Mouse (Mus musculus) embryonic facial prominence, embryonic 14.5 days (tissue): ENCODE data around the gene Armc3. TPM values are rescaled to one million over a fixed set of nuclear protein-coding genes. Genes with fewer than 3 reads are reported as not detected.

Experiments used
- ATAC-seq: fragments of 200-750 bp; cut with Nextera tagmentation; 2 replicates; pipeline ENCODE4 v1.8.0; 2017; ENCODE audit warnings: low read depth, moderate number of reproducible peaks, moderate TSS enrichment
- DNase-seq: peaks from one replicate; pipeline ENCODE4 v3.0.0-alpha.2; 2015; ENCODE audit warnings: low spot score
- H3K27ac ChIP-seq: fragments of 300-500 bp; sonication (generic); replicated peaks from 2 replicates; pipeline ENCODE4 v1.5.1; 2014; ENCODE audit warnings: low read depth, mild to moderate bottlenecking, low read length, moderate library complexity
- H3K27me3 ChIP-seq: fragments of 300-500 bp; sonication (generic); replicated peaks from 2 replicates; pipeline ENCODE4 v1.6.1; 2014; ENCODE audit warnings: low read length; ENCODE audit not compliant: control insufficient read depth, insufficient read depth
- H3K36me3 ChIP-seq: fragments of 300-500 bp; sonication (generic); 2 replicates; pipeline ENCODE4 v1.6.1; 2014; ENCODE audit warnings: low read length, mixed read lengths; ENCODE audit not compliant: control insufficient read depth, insufficient read depth
- H3K4me1 ChIP-seq: fragments of 300-500 bp; sonication (generic); 2 replicates; pipeline ENCODE4 v1.6.1; 2014; ENCODE audit warnings: antibody characterized with exemption, low read length; ENCODE audit not compliant: control insufficient read depth, insufficient read depth
- H3K4me2 ChIP-seq: fragments of 300-500 bp; sonication (generic); 2 replicates; pipeline ENCODE4 v1.6.1; 2014; ENCODE audit warnings: low read depth, mild to moderate bottlenecking, low read length, moderate library complexity, mixed read lengths
- H3K4me3 ChIP-seq: fragments of 300-500 bp; sonication (generic); 2 replicates; pipeline ENCODE4 v1.5.1; 2014; ENCODE audit warnings: low read depth, mild to moderate bottlenecking, low read length
- H3K9ac ChIP-seq: fragments of 300-500 bp; sonication (generic); 2 replicates; pipeline ENCODE4 v1.6.1; 2014; ENCODE audit warnings: low read depth, mild to moderate bottlenecking, low read length, moderate library complexity, mixed read lengths
- H3K9me3 ChIP-seq: fragments of 300-500 bp; sonication (generic); 2 replicates; pipeline ENCODE4 v1.6.1; 2016; ENCODE audit warnings: low read length; ENCODE audit not compliant: control insufficient read depth
- WGBS: fragments of 180-500 bp; shearing (Covaris S2); extraction: QIAGEN DNeasy Blood & Tissue Kit; methylation state at CpG from one replicate; pipeline ENCODE4 v1.1.7; 2014; 5-methylcytosine and 5-hydroxymethylcytosine counted together
- polyA plus RNA-seq: library from polyadenylated mRNA; unstranded; fragments of >200 nt; fragmentation: Nextera tagmentation; extraction: Ambion mirVana; gene quantifications from 2 replicates; pipeline ENCODE4 v1.2.1, GENCODE M21; 2014

The Armc3 gene
- polyA plus RNA-seq, 1 experiment from 2014 or later = 1.8 TPM

DNA sequence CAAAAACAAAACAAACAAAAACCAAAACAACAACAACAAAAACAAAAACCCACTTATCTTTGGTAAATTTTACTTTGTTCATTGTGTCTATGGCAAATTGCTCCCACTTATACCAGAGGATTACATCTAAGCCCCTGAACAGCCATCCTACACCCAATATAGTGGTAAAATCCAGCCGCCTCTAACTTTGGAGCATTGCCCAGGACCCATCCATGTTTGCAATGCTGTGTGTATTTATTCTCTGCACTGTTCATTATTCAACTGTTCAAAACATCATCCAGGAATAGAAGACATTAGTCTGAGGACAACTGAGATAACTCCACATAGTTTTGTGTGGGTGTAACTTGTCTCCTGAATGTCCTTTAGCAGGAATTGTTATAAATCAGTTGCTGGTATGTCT is 1.0 kb downstream of the Armc3 start:
- ATAC-seq (no peak), DNase-seq (no peak)
- Histone ChIP-seq H3K4me2 (no peak overlapping the region), H3K9me3 (no peaks in the 10 kb centered on the region), H3K36me3 (no peaks in the 10 kb centered on the region), H3K27ac (no peak overlapping the region), H3K9ac (no peak overlapping the region), H3K4me3 (no peak overlapping the region), H3K27me3 (no peaks in the 10 kb centered on the region), H3K4me1 (no peaks in the 10 kb centered on the region)
- 82% methylated on average over 1 of the region's 1 CpGs for WGBS

DNA sequence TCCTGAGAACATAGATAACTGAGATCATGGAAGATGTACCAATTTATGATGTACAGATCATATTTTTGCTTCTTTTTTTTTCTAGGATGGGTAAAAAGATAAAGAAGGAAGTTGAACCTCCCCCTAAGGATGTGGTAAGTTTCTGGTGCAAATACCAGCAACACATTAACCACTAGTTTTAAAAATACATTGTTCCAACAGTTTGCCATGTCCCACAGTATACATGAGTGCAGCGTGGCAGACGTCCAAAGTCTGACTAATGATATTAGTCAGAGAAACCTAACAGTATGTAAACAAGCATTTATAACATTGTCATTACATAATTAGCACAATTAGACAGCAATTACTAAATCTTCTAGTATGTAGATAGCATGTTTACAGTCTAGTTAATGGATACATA is 2.6 kb downstream of the Armc3 start:
- ATAC-seq (no peak), DNase-seq (no peak)
- Histone ChIP-seq H3K4me1 (no peaks in the 10 kb centered on the region), H3K36me3 (no peaks in the 10 kb centered on the region), H3K27me3 (no peaks in the 10 kb centered on the region), H3K27ac (no peak overlapping the region), H3K4me2 (no peak overlapping the region), H3K9ac (no peak overlapping the region), H3K4me3 (no peak overlapping the region), H3K9me3 (no peaks in the 10 kb centered on the region)
- whole genome bisulfite sequencing = 78% methylated on average over 2 of the region's 2 CpGs

DNA sequence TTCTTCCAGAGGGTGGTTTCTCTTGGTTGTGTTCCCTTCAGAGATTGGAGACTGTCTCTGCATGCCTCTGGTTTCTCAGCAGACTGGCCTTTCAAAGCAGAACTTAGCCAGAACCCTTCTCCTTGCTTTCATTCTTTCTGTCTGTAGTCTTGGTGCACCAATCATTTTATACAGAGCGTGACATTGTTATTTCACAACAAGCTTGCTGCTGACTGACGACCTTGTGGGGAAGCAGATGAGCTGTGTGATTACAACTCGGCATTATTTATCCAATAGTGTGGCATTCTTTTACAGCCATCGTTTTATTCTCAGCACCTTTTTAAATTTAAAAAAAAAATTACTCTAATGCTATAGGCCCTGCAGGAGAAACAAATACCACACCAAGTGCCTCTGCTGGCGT is 35.2 kb downstream of the Armc3 start:
- WGBS = 79% methylated on average over 5 of the region's 5 CpGs
- no peak overlapping the region for H3K27ac ChIP-seq
- H3K36me3 ChIP-seq = no peaks in the 10 kb centered on the region
- no peak for ATAC-seq
- no peak for DNase-seq
- no peak overlapping the region for H3K9ac ChIP-seq
- no peak overlapping the region for H3K4me3 ChIP-seq
- H3K4me2 ChIP-seq = no peak overlapping the region
- no peaks in the 10 kb centered on the region for H3K9me3 ChIP-seq
- H3K27me3 ChIP-seq = no peaks in the 10 kb centered on the region
- no peaks in the 10 kb centered on the region for H3K4me1 ChIP-seq

DNA sequence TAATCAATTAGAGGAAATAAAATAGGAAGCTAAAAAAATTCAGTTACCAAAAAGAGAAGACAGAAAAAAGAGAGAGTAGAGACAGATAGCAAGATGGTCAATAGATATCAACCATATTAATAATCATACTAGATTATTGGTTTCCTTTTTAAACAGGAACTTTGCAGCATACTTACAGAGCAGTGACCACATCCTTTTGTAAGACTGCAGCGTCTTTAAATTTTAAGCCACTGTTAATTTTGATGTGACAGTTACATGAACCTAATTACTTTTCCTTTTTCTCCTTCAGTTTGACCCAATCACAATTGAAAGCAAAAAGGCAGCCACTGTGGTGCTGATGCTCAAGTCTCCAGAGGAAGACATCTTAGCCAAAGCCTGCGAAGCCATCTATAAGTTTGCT is 36.1 kb downstream of the Armc3 start:
- H3K9me3 ChIP-seq = no peaks in the 10 kb centered on the region
- H3K36me3 ChIP-seq = no peaks in the 10 kb centered on the region
- ATAC-seq (no peak), DNase-seq (no peak)
- H3K4me3 ChIP-seq = no peak overlapping the region
- H3K4me2 ChIP-seq = no peak overlapping the region
- H3K27me3 ChIP-seq = no peaks in the 10 kb centered on the region
- H3K9ac ChIP-seq = no peak overlapping the region
- no peak overlapping the region for H3K27ac ChIP-seq
- H3K4me1 ChIP-seq = no peaks in the 10 kb centered on the region
- 90% methylated on average over 2 of the region's 2 CpGs for WGBS

DNA sequence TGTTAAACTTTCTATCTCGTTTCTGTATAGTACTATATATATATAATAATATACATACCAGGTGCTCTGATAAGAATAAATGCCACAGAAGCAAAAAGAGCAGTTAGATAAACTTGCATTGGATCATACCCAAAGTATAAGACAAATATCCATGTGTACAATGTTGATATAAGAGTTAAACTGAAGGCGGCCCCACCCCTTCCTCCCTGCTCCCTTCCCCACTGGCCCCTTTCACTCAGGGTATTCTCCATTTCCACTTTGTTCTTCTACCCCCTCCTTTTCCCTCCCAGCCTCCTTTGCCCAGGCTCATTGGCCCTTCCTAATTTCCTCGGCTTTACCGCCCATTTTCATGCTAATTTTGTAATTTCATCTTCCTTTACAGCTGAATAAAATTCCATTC is 36.5 kb downstream of the Armc3 start:
- no peak for ATAC-seq
- Histone ChIP-seq H3K4me2 (no peak overlapping the region), H3K9ac (no peak overlapping the region), H3K9me3 (no peaks in the 10 kb centered on the region), H3K36me3 (no peaks in the 10 kb centered on the region), H3K4me3 (no peak overlapping the region), H3K27me3 (no peaks in the 10 kb centered on the region), H3K4me1 (no peaks in the 10 kb centered on the region), H3K27ac (no peak overlapping the region)
- DNase-seq = no peak
- WGBS = 76% methylated on average over 4 of the region's 4 CpGs

DNA sequence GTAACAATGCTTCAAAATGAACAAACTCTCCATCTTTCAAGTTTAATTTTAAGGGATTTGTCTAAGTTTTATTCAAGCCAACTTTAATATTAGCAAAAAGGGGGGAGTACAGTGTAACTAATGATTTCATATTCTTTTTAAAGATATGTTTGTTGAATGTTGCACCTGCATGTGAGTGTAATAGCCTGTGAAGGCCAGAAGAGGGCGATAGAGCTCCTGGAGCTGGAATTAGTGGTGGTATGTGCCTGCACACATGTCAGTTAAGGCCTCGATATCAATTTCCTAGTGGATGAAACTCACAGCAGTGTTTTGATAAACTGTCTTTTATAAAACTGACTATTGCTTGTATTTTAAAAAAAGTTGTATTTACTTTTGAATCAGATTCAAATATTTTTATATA is 39.7 kb downstream of the Armc3 start:
- no peaks in the 10 kb centered on the region for H3K27me3 ChIP-seq
- no peak overlapping the region for H3K9ac ChIP-seq
- no peak overlapping the region for H3K4me2 ChIP-seq
- no peaks in the 10 kb centered on the region for H3K36me3 ChIP-seq
- ATAC-seq = no peak
- DNase-seq = no peak
- 69% methylated on average over 2 of the region's 2 CpGs for WGBS
- H3K4me3 ChIP-seq = no peak overlapping the region
- H3K4me1 ChIP-seq = no peaks in the 10 kb centered on the region
- no peaks in the 10 kb centered on the region for H3K9me3 ChIP-seq
- H3K27ac ChIP-seq = no peak overlapping the region

DNA sequence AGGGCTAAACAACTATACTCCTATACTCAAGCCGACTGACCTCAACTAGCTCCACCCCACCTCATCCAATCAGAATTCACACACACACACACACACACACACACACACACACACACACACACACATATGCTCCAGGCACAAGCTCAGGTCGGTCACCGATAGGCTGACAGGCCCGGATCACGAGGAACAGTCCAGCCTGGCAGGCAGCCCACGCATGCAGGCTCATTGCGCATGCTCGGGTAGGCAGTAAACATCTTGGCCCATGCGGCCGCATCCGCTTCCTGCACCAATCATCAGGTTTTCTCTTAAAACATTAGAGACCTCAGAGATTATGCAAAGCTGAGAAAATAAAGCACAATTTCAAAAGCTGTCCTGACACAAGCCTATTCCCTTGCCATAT is 50.5 kb downstream of the Armc3 start:
- no peak overlapping the region for H3K4me3 ChIP-seq
- H3K27ac ChIP-seq = no peak overlapping the region
- H3K9me3 ChIP-seq = 0 out of 2 replicates have a peak, but pooled peaks cover 6% of the 10 kb centered on the region
- H3K27me3 ChIP-seq = no peaks in the 10 kb centered on the region
- H3K9ac ChIP-seq = no peak overlapping the region
- DNase-seq (no peak), ATAC-seq (no peak)
- no peaks in the 10 kb centered on the region for H3K4me1 ChIP-seq
- 86% methylated on average over 11 of the region's 11 CpGs for WGBS
- no peak overlapping the region for H3K4me2 ChIP-seq
- H3K36me3 ChIP-seq = no peaks in the 10 kb centered on the region

DNA sequence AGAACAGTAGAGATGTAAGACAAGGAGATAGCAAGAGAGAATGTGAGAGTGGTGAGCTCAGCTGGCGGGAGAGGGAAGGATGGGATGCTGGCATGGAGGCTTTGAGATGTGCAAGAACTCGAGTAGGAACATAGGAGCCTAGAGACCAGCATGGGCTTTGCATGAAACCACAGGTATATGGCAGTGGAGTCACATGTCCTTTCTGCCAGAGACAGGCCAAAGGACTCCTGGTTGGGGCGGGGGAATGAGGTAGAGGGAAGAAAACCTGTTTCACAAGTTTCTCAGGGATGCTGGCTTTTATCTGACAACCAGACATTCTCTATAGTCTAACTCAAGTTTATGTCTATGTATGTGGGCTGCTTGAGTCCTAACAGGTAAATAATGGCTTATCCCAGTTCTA is 55.9 kb downstream of the Armc3 start:
- Histone ChIP-seq H3K27me3 (no peaks in the 10 kb centered on the region), H3K9ac (no peak overlapping the region), H3K4me2 (no peak overlapping the region), H3K9me3 (0 out of 2 replicates have a peak, but pooled peaks cover 6% of the 10 kb centered on the region), H3K4me1 (no peaks in the 10 kb centered on the region), H3K27ac (no peak overlapping the region), H3K36me3 (no peaks in the 10 kb centered on the region), H3K4me3 (no peak overlapping the region)
- WGBS = 66% methylated on average over 3 of the region's 3 CpGs
- DNase-seq (peak; percentile 35), ATAC-seq (no peak)

DNA sequence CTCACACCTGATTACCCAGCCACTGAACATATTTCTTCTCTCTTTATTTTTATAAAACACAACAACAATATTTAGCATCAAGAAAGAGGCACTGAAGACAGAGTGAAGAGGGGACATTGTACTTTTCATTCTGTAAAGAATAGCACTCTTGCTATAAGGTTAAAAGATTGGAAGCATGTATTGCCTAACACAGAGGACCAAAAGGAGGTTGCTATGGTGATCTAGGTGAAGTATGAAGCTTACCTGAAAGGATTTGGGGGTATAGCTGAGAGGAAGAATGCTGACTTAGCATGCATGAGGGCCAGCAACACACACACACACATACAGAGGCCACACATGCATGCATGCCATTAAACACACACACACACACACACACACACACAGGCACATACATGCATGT is 58.2 kb downstream of the Armc3 start:
- Histone ChIP-seq H3K4me3 (no peak overlapping the region), H3K9ac (no peak overlapping the region), H3K27me3 (no peaks in the 10 kb centered on the region), H3K4me2 (no peak overlapping the region), H3K9me3 (0 out of 2 replicates have a peak, but pooled peaks cover 6% of the 10 kb centered on the region), H3K4me1 (no peaks in the 10 kb centered on the region), H3K27ac (no peak overlapping the region), H3K36me3 (no peaks in the 10 kb centered on the region)
- ATAC-seq (no peak), DNase-seq (no peak)
